Mouse (Mus musculus): ENCODE data around the gene Sstr3.

Sstr3 gene

GRCm38 (mm10) chr15:78502437-78503132 lies 41.9 kb downstream of the Sstr3 start:
- no peak for DNase-seq (ENCODE audit: low spot score in 2 of 2)

- DNase-seq (ENCODE audit: low spot score in 2 of 2), result no peak
Measured at GRCm38 (mm10) chr15:78494968-78495406, 49.5 kb downstream of the Sstr3 start, which contains the start of gene Il2rb. Gene Il2rb (minus strand): TSS chr15:78495271.

- no peak for DNase-seq (ENCODE audit: low spot score in 2 of 2)
Measured at GRCm38 (mm10) chr15:78493401-78494010, 51.0 kb downstream of the Sstr3 start.

- DNase-seq (ENCODE audit: low spot score in 2 of 2), result no peak
Measured at GRCm38 (mm10) chr15:78491301-78491700, 53.2 kb downstream of the Sstr3 start.

- no peak for DNase-seq (ENCODE audit: low spot score in 2 of 2)
Measured at GRCm38 (mm10) chr15:78489906-78490305, 54.6 kb downstream of the Sstr3 start.

- no peak for DNase-seq (ENCODE audit: low spot score in 2 of 2)
Measured at GRCm38 (mm10) chr15:78489248-78489647, 55.2 kb downstream of the Sstr3 start.

GRCm38 (mm10) chr15:78487066-78487465 lies 57.4 kb downstream of the Sstr3 start:
- DNase-seq (ENCODE audit: low spot score in 2 of 2), result no peak

Measured in spleen, postnatal 14 days (tissue).